Mouse (Mus musculus) lung, postnatal 10 days (tissue): ENCODE measurements around the gene Trappc10.
"Not testable (repeated sequence)": the region's sequence is repeated elsewhere in the genome, so short reads cannot be mapped to it uniquely, and the experiment has no call there.

Experiments
- DNase-seq: peaks from one replicate; pipeline ENCODE4 v3.0.0; 2021

Trappc10 gene

DNA sequence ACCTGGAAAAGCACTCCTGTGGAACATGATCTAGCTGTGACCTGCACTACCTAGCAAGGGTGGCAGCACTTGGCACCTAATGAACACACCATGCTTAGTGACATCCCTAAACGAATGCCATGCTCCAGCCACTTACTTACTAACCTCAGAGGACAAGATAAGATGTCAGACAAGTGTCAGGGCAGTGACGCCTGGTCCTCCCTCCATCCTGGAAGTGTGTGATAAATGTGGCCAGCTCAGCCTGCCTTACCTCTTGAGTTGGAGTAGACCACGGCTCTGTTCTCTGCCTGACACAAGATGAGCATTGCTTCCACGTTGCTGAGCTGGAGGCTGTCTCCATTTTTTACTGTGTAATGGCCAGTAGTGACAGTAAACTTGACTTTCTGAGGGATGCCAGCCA is 43.3 kb downstream of the Trappc10 start:
- no peak for DNase-seq

DNA sequence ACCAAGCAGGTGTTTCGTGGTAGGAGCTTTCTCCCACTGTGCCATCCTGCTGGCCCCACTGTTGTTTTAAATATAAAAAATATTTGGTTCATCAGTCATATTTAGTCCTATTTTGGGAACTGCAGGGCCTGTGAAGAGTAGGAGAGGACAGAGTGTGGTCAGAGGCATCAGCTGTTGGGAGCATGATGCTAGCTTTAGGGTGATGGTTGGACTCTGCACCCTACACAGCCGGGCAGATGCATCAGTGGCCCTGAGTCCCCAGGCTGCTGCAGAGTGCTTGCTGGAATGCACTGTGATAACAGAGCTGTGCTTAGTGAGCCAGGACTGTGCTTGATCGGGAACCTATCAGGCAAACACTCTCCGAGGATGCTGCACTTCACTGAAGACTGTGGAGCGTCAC is 51.5 kb downstream of the Trappc10 start:
- DNase-seq: no peak

DNA sequence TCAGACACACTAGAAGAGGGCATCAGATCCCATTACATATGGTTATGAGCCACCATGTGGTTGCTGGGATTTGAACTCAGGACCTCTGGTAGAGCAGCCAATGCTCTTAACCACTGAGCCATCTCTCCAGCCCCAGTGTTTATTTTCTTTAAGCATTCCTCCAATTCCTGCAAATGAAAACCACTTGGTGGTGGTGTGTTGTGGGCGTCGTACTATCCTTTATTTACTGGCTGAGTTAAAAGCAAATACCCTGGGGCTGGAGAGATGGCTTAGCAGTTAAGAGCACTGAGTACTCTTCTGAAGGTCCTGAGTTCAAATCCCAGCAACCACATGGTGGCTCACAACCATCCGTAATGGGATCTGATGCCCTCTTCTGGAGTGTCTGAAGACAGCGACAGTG is 58.4 kb downstream of the Trappc10 start:
- DNase-seq: not testable (repeated sequence)

DNA sequence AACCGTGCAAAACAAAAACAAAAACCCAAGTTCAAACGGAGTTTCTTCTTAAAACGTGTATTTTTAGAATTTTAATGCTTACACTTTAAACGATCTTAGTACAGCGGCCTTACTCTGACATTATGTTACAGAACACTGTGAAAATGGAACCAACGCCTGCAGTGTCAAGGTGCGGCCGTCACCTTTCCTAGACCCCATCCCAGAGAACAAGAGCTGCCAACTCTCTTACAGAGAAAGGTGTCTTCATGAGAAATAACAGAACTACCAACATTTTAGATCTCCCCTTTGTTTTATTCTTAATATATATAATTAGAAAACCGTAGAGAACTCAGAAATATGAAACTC is 59.1 kb downstream of the Trappc10 start:
- no peak for DNase-seq

DNA sequence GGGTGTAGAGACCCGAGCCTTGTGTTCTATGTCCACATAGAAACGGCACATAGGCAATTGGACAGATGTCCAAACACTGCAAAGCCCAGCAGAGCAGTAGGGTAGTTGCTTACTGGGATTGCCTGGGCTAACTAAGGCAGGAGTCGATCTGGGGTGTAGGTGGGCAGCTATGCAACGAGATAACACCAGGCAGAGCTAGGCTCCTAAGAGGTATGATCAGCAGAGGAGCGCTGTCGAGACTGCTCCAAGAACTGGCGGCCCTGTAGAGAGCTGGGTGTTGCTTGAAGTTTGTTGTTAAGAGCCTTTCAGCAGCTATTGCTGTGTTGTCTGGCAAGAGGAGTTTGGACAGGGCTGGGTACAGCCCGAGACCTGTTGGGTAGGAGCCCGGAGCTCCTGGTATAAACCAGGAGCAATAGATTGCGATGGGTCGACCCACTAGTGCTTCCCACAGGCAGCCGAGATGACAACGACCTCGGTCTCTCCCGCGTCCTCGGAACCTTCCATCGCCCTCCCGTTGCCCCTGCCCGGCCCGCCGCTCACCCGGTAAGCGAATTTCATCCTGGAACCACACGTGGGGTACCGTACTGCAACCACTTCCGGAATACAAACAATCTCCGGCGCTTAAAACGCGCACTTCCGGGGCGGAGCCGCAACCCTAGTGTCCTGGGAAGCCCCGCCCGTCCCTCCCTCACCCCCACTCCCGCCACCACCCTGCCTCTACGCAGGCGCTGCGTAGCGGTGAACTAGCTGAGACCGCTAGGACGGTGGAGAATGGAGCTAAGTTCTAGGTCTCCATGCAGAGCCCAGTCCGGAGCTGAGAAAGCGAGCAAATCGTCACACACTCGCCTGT is 59.7 kb downstream of the Trappc10 start, which contains the start of gene Pwp2:
TSS of gene Pwp2 (minus strand) at position 619 of the 850 bp plus-strand sequence.
- peak; percentile 93 for DNase-seq

DNA sequence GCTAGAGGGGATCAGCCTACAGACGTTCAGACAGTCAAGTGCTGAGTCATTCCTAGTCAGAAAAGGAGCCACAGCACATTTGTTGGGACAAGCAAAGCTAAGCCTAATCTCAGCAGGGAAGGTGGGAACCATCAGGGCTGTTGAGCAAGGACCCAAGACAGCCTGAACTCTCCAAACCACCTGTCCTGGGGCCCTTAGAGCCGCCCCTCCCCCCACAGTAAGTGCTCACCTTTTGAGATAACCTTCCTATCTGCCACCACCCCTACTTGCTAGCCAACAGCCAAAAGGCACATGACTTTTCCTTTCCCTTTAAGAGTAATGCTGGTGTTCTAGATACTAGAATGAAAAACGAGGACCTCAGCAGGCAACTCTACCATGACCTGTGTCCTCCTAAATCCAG is 60.9 kb downstream of the Trappc10 start:
- no peak for DNase-seq

DNA sequence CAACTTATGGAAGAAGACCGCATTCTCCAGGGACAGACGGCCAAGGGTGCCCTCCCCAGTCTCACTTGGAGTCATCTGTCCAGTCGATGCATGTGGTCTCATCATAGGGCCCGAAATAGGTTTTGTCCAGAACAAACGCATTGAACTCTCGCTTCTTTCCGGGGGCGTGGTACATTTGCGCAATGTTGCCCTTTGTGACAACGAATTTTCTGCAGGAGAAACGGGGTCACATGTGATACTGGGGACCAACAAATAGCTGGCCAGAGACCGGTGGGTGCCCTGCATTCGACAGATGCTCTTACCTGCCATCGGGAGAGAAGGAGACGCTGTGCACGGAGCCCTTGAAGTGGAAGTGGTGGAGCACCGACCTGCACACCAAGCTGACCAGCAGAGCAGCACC is 62.1 kb downstream of the Trappc10 start:
- DNase-seq: no peak

DNA sequence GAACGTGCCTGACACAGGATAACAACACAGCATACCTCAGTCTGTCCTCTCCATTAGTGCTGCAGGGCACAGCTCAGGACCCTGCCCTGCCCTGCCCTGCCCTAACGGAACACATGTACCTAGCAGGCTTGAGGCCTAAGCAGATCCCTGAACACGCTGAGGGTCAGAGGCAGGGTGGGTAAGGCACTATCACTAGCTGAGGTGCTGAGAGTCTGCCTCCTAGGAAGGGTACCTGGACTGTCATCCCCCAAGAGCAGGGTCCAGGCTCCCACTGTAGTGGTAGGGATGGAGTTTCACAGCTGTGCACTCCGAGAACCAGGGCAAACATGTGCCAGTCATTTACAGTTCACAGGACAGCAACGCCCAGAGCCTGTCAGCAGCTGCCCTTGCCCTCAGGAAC is 70.0 kb downstream of the Trappc10 start:
- DNase-seq: no peak

DNA sequence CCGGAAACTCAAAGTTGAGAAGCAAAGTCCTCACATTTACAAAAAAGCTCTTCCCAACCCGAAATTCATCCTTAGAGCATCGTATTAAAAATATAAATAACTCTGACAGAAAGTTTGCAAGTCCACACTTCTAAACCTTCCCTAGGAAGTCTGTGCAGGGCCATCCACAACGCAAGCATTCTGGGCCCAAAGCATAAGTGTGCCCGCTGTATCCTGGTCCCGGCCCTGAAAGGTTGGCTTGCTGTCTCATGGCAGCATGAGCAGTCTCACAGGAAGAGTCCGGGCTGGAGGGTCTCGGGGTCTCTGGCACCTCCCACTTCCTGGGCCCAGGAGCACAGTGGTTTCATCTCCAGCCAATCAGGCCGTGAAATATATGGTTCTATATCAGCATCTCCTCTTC is 72.9 kb downstream of the Trappc10 start:
- no peak for DNase-seq

DNA sequence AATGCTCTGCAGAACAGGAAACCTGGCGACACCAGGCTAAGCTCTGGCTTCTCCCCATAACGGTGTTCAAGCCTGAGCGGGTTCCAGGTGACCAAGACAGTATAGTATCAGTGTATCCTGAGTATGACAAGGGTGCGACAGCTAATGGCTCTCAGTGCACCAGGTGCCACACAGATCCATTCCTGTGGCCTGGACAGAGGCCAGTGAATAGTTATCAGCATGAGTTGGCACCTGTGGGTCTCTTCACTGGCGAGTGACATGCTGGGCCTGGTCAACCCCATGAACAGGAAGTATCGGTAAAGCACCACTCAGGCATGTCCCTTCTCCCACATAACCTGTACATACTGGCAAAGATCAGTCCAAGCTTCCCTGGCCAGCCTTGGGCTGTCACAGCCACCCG is 73.4 kb downstream of the Trappc10 start:
- no peak for DNase-seq

DNA sequence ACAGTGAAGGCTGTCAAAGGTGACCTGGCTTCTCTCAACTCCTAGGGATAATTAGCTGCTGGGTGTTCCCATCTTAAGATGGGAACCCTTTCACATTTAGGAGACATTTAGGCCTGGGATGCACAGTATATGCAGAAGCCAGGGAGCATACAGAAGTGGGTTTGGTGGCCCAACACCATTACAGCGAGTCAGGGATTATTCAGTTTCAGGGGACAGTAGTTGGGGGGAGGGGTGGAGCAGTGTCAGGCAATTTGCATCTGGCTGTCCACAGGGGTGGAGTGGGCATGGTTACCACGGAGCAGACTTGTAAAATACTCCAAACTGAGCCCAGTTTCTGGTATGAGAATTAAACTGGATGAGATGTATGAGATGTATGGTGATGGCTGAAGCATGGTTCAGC is 74.0 kb downstream of the Trappc10 start:
- DNase-seq: no peak

DNA sequence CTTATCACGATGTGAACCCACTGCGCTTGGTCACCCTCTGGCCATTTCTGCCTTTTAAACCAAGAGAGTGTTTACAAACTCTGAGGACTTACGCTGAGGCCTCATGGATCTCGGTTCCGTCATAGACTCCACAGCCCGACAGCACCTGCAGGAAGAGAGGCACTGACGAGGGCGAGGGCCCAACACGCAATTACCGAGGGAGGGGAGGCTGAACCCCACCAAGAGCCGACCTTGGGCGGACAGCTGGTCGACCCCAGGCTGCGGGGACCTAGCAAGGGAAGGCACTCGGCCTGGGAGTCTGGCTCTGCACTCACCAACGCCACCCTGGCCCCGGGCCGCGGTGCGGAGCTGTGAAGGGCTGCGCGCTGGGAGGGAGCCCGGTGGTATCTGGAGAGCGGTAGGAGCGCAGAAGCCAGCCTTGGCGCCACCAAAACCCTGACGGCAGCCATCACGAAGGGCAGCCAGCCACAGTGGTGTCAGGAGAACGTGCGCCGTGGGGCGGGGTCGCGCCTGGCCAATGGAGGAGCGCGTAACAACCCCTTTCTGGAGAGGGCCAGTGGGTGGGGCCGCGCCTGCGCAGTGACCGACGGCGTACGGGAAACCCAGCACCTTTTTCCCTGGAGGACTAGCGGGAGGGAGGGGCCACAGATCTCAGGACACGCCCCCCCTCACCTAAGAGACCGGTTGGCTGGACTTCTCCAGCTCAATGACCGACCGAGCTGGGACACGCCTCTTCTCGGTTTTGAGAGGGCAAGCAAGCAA is 75.0 kb downstream of the Trappc10 start, which contains the start of gene D10Jhu81e:
TSS of gene D10Jhu81e (minus strand) at position 502 of the 762 bp plus-strand sequence.
- peak; percentile 100 for DNase-seq

DNA sequence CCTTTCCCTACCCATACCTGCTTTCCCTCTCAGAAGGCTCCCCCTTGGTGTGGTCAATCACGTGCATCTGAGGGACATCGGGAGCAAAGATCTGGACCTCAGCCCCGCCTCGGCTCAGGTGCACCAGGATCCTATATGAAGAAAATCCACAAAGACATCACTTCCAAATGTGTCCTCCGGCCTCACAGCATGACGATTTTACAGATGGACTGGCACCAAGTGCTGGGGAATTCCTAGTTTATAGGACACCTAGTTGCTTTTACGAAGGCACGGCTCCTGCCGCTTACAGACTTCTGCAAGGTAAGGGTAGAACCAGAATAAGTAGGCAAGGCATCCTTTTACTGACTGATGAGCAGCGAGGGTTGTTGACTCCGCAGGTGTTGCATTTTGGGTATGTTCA is 75.6 kb downstream of the Trappc10 start:
- DNase-seq: no peak

DNA sequence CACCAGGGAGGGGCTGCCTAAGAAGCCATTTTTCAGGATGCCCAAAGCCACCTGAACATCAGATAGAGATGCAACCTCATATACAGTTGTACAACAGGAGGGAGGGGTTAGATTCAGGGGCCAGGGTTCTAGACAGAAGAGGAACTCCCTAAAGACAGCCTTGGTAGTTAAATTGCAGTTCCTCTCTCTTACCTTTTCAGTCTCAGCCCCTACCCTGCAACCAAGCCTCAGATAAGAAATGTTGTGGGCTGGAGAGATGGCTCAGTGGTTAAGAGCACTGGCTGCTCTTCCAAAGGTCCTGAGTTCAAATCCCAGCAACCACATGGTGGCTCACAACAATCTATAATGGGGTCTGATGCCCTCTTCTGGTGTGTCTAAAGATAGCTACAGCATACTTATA is 76.7 kb downstream of the Trappc10 start:
- no peak for DNase-seq

DNA sequence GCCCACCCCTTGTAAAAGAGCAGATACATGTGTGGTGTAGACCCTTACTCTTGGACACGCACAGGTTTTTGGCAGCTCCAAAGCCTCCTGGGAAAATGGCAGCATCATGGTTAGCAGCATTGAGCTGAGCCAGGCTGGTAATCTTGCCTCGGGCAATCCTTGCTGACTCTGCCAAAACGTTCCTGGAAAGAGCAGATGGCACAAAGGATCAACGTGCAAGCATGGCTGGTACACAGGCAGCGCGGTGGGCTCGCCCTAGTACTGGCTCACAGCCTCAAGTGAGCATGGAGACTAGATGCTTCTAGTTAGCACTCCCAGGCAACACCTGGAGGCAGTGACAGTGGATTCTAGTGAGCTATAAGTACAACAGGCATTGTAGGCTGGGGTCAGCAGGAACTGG is 77.1 kb downstream of the Trappc10 start:
- DNase-seq: no peak

DNA sequence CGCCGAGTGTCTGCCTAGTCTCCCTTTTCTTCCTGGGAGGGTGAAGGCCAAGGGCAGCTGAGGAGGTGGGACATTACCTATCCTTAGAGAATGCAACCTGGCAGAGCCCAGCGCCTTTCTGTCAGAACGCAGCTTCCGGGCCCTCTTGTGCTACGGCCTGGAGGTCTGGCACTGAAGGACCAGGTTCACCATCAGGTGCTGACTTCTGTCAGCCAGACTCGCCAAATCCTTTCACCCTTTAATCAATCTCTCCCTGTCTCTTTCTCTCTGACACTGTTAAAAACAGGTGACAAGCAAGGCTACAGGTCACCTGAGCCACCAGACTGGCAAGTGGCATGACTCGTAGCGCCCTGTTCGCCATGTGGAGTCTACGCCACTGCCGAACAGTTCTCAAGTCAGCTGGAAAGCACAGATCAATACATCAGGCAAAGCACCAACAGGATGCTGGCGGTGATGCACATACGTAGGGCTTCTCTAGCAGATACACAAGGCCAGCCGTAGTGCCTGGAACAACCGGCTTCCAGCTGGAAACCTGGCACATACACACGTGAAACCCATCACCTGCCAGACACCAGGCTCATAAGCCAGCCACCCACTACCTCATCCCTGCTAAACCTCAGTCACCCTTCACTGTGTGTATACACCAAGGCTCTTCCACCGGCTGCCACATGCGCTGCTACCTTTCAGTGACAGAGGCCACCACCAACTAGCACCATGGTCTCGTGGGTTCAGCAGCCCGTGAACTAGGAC is 79.0 kb downstream of the Trappc10 start:
- DNase-seq: no peak

DNA sequence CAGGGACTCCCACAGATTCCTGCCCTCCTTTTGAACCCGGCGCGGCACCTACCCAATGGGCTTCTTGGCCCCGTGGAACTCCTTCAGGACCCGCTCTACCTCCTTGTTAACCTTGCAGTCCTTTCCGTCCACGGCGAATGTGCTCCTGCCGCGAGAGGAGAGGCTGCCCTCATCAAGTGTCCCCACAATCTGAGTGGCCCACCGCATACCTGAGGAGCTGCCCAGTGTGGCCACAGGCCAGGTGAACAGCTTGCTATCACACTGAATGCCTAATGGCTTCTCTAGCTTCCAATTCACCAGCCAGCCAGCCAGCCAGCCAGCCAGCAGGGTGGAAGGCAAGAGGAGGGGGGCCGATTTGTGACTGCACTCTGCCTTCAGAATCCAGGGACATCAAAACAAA is 79.7 kb downstream of the Trappc10 start:
- DNase-seq: no peak

DNA sequence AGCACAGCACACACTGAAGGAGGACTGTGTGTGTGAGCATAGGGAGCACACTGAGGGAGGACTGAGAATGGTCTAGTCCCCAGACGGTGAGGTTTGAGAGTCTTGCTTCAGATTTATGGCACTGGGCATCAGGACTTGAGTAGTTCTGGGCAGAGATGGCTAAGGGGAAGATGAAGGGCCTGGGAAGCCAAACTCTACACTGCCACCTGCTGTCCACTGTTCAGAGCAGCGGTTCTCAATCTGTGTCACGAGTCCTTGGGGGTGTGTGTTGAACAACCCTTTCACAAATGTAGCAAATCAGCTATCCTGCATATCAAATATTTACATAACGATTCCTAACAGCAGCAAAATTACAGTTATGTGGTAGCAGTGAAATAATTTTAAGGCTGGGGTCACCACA is 80.5 kb downstream of the Trappc10 start:
- DNase-seq: peak; percentile 86

DNA sequence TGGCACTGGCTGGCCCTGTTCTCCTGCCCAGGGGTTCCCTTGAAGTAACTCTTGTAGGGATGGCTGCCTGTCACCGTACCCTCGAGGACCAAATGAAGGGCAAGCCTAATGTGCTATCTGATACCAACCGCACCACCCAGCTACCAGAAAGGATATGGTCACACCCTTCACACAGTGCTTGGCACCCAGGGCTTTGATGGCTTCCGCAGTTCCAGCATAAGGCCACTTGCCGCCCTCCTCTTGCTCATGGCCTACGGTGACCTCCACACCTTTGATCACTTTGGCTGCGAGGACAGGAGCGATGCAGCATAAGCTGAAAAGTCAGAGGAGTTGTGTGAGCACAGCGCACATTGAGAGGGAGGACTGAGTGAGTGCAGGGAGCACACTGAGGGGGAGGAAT is 81.2 kb downstream of the Trappc10 start:
- no peak for DNase-seq

DNA sequence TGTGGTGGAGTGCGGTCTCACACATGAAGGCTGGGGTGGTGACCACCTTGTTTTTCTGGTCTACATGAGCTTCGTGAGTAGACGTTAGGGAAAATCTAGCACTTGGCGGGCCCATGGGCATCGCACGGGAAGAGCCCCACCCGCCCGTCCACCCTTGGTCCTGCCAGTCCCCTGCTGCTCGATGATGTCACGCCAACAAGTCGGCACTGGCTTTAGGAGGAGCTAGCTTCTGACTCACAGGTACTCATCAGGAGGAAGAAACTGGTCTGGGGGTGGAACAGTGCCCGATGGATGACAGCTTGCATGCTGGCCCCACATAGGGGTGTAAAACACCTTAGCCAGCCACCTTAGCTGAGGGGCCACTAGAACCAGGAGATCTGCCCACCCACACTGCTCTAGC is 81.8 kb downstream of the Trappc10 start:
- DNase-seq: no peak

DNA sequence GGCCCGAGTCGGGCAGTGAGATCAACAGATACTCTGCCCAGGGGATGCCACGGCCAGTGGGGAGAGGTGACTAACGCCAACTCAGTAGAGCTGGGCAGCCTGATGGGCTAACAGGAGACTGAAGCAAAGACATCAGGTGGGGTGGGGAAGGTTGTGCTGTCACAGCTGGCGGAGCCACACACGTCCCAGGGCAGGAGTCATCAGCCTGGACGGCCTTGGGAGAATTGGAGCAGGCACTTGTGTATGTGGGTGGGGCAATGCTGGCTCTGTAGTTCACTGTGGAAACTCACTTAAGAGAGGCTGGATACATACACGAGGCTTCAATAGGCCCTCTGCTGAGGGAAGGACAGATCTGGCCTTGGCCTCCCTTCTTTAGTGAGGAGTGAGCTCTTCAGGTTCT is 83.3 kb downstream of the Trappc10 start:
- DNase-seq: peak; percentile 28

DNA sequence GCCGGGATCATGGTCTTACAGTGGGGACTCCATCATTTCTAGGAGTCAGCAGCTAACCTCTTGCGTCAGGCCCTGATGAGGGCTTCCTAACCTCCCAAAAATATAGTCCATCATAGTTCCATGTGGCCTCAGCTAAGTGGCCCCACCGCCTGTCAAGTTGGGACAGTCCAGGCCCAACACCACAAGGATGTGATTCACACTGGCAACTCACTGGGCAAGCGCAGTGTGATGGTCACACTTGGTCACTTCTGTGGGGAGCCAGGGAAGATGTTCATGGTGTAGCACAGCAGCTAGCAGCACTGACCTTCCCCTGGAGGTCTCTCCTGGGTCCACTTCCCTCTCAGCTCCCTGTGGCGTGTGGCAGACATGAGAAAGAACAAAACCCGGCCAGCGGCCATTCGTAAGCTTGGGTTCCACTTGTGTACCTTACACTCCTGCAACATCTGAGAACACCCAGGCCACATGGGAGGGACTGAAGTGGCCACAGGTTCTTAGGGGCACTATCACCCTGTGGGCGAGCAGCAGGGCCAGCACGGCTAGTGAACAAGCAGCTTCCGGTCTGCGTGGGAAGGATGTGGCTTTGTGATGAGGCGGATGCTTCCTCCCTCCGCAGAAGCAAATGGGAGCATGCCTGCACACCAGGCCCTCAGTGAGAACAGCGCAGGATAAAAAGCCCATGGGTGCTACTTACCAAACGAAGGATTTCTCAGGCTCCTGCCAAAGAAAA is 83.9 kb downstream of the Trappc10 start:
- DNase-seq: no peak

DNA sequence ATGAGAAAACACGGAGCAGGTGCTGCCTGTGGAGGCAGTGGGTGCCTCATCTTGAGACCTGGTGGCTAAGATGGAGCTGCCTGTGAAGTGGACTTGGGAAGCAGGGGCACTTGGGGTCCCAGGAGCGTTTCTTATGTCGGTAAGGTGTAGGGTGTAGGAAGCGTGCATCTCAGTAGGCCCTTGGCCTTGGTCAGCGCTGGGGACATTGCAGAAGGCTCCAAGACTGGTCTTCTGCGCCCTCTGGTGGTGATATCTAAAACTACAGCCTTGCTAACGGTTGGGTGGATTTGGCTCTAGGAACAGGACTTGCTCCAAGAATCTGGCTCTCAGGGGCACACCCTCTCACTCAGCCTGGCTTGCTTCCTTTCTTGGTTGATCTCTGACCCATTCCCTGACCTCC is 84.5 kb downstream of the Trappc10 start:
- peak; percentile 91 for DNase-seq
